Mouse (Mus musculus) kidney, postnatal 4 days (tissue): ENCODE data around the gene Rbm25.
A peak's percentile ranks its signal among the peaks of the same experiment; 100 is the strongest.

ENCODE experiments used
- DNase-seq, 2 experiments: peaks; one replicate each; pipeline ENCODE4 v3.0.0; 2021; ENCODE audit warnings: mixed read lengths in 2 of 2

Gene Rbm25

DNA sequence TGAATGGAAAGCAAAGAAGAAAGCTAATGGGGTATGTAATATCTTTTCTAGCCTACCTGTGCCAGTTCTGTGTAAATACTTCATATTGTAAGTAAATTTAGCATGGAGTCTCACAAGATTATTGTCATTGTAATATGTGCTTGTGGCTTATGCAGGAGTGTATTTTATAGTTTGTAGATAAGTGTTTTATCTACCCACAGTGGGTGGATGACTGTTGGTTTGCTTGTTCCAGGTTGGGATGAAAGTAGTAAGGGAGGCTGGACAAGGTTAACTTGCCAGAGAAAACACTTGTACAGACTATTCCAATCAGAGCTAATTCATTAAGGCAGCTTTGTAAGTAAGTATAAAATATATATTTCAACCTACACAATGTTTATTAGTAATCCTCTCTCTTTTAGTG lies 20.4 kb downstream of the Rbm25 start:
- no peak for DNase-seq

DNA sequence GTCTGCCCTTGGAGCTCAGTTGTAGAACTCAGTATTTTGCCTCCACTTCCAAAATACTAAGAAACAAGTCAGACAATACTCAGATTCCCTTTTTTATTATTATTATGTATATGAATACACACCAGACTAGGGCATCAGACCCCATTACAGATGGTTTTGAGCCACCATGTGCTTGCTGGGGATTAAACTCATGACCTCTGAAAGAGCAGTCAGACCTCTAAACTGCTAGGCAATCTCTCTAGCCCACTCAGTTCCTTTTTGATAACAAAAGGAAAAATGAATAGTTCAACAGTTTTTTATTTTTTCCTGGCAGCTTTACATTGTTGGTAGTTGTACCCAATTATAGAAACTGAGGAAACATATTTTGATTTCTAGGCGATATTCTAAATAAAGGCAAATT lies 54.4 kb downstream of the Rbm25 start:
- DNase-seq = no peak

DNA sequence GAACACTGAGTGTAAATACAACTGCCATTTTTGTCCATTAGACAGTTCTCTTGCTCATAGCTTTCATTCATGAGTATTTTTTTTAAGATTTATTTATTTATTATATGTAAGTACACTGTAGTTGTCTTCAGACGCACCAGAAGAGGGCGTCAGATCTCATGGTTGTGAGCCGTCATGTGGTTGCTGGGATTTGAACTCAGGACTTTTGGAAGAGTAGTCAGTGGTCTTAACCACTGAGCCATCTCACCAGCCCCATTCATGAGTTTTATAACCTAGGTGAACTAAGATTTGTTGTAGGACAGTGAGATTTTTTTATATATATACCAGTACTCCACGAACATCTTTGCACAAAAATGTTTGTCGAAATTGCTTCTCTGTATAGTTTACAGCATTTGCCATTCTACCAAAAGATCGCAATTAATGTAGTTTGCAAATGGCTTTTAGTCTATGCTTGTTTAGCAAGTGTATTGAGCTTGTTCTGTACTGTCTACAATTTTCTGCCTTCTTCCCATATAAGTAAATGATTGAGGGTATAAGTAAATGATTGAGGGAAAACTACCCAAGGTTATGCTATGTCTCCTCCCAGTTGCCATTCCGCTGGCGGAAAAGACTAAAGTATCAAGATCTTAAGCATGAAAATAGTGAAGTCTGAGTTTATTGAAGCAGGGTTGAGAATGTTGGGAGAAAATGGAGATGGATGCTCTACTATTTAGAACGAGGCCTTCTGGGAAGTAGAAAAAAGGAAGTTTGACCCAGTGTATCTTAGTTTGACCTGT lies 55.7 kb downstream of the Rbm25 start:
- peak; percentile 10 to 24 for DNase-seq

GRCm38 (mm10) chr12:83687934-83688315 lies 56.9 kb downstream of the Rbm25 start, which contains the start of gene Psen1:
Psen1 (plus strand) TSS chr12:83688152.
- DNase-seq = peak; percentile 95 to 97

GRCm38 (mm10) chr12:83688316-83689086 lies 57.5 kb downstream of the Rbm25 start:
- DNase-seq = no peak

- no peak for DNase-seq
Observed at GRCm38 (mm10) chr12:83689087-83689432, 58.0 kb downstream of the Rbm25 start.

- DNase-seq = no peak
Observed at GRCm38 (mm10) chr12:83694011-83694410, 63.0 kb downstream of the Rbm25 start.

DNA sequence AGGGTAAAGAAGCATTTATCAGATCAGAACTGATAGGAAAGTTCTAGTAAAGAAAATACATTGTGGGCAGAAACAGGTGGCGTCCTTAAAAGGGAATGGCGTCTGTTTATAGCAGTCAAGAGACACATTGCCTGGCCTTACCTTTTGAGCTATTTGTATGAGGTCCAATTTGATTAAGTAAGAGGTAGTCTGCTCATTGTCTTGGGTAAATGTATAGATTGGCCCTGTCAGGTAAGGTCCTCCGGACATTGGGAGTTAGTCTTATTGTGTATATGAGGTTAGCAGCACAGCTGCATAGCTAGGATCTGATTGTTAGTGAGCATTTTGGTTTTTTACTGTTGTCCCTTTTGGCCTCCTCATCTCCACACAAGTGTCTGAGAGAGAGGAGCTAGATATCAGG lies 63.6 kb downstream of the Rbm25 start:
- no peak for DNase-seq

DNA sequence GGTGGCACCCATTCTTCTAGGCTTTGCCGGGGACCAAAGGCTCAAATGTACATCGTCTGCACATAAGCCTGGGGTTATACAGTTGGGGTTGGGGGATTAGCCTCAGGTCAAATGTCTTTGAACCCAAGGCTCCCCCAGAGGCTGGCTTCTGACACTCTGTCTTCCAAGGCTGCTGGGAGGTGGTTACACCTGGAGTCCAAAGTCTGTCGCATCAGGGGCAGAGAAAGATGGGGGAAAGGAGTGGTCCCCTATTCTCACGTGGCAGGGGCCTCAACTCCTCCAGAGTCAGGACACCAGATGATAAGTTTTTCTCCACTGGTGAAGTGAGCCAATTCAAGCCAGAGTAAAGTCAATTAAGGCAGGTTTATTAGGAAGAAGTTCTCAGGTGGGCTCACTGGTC lies 67.6 kb downstream of the Rbm25 start:
- DNase-seq = no peak

DNA sequence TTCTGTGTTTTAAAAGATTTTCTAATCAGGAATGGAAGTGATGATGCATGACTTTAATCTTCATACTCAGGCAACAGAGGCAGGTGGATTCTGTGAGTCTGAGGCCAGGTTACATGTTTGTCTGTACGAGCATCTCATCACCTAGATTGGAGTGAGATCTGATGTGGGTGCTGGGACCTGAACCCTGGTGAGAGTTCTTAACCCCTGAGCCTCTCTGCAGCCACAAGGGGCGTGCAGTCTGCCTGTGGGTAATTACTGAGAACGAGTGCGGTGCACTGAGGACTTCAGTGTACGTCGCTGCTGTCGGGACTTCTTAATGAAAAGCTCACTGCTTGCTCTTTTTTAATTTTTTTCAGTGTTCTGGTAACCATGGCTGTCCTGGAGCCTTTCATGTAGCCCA lies 70.6 kb downstream of the Rbm25 start:
- DNase-seq = no peak

DNA sequence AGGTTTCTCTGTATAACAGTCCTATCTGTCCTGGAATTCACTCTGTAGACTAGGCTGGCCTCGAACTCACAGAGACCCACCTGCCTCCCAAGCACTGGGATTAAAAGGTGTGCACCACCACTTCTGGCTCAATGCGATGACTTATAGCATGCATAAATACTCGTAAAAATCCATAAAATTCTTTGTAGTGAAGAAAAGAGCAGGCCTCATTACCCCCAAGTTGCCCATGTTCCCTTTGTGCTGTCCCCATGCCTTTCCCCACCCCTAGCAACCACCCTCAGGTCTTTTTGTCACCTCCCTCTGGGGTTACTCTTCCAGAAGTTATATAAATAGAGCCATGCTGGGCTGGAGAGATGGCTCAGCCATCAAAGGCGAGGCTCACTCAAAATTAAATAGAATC lies 71.8 kb downstream of the Rbm25 start:
- no peak for DNase-seq

GRCm38 (mm10) chr12:83706951-83707350 lies 75.9 kb downstream of the Rbm25 start:
- no peak for DNase-seq

DNA sequence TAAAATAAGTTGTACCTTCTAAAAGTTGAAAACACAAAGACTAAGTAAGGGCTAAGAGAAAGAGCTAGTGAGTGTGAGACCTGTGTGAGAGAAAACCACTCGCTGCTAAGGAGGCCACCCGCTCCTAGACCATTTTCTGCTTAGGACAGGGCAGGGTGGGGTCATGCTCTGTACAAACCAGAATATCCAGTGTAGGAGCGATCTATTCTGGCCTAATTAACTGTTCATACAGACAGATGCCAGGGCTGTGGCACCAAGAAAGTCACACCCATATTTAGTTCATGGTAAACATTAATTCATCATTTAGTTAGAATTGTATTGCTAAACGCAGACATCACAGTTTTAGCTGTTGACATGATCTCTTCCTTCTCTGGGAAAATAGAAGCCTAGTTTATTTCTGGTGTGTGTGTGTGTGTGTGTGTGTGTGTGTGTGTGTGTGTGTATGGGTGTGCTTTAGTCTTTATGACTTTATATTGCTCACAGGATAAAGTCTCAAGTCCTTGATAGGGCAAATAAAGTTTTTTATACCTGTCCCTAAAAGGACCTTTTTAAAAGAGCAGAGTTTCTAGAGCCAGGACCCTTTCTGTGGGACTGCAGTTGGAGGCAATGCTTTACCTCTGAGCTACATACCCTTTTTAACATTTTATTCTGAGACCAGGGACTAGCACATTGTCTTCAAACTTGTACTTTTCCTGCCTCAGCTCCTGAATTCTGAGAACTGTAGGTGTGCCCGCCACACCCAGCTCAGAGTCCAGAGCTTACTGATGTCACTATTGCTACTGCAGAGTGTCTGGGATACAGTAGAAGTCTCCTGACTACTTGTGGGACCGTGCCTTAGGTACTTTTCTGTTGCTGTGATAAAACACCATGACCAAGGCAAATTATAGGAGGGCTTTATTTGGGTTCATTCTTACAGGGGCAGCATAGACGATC lies 77.4 kb downstream of the Rbm25 start:
- no peak for DNase-seq

DNA sequence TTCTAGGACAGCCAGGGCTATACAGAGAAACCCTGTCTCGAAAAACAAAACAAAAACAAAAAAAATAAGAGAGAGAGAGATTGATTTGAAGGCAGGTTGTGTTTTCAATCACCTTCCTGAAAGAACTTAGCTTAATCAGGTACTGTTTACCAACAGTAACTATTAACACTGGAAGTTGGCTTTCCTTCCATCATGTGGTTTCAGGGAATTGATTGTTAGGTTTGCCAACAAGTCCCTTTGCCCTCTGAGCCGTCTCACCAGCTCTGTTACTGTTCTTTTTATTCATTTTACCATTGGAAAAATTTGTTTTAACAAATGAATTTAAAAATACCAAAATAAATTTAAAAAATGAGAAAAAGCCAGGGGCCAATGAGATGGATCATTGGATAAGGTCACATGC lies 78.9 kb downstream of the Rbm25 start:
- DNase-seq = no peak

- peak; percentile 27 to 57 for DNase-seq
Observed at GRCm38 (mm10) chr12:83713749-83714148, 82.7 kb downstream of the Rbm25 start.

DNA sequence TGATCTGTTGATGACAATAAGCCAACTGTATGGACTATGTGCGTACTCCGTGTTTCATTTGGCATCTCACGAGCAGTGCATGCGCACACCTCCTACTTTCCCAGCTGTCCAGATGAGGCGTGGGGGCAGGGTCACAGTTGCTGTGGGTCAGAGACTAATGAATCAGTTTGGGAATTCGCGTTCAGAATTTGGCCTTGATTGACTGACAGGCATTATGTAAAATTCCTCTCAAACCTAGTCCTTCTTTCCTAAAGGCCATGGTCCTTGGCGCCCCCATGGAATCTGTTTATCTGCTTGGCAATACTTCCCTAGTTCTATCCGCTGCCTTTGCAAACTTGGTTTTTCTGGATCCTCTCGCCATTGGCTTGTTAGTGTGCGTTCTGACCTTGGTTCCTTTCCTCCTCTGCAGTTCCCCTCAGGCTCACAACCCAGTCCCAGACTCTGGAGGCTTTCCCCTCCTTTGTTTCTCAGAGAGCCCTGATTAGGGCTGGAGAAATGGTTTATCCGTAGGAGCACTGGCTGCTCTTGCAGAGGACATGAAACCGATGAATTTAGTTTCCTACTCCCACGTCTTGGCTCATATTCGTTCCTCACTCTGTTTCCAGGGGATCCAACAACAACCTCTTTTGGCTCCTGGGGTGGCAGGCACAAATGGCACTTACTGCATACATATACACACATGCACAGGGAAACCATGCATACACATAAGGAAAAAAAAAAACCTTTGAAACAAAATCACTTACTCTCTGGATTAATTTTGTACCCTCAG lies 85.6 kb downstream of the Rbm25 start:
- DNase-seq = no peak

GRCm38 (mm10) chr12:83719431-83719830 lies 88.4 kb downstream of the Rbm25 start:
- DNase-seq = no peak

DNA sequence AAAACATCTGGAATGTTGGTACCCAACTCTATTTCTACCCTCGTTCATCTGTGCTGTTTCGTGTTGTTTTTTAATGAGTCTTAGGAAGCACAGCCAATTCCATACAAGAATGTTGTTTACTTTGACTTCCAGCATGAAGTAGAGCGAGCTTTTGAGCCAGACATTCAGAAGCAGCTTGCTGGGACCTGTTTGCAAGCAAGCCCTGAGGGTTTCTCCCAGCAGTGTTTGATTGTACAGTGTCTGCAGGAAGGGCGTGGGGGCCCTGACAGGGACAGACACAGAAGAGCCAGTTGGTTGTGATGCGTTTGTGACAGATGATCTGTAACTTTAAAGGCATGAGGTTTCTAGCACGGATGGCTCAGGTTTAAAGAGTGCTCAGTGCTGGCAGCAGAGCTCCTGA lies 90.2 kb downstream of the Rbm25 start:
- DNase-seq = peak in 1 of 2 experiments; percentile 19

- no peak for DNase-seq
Observed at GRCm38 (mm10) chr12:83723037-83723436, 92.0 kb downstream of the Rbm25 start.

- peak in 1 of 2 experiments; percentile 43 for DNase-seq
Observed at GRCm38 (mm10) chr12:83726510-83727308, 95.7 kb downstream of the Rbm25 start.

- no peak for DNase-seq
Observed at GRCm38 (mm10) chr12:83732225-83732624, 101.2 kb downstream of the Rbm25 start.
